Mouse (Mus musculus) limb, embryonic 11.5 days (tissue): ENCODE measurements around the gene Glmn. TPM values are rescaled to one million over a fixed set of nuclear protein-coding genes. Genes with fewer than 3 reads are reported as not detected.

ENCODE experiments used
- ATAC-seq: fragments of 200-750 bp; cut with Nextera tagmentation; 2 replicates; pipeline ENCODE4 v1.8.0; 2017; ENCODE audit warnings: low read depth; ENCODE audit not compliant: insufficient number of reproducible peaks, low FRiP score, low TSS enrichment
- DNase-seq: peaks from one replicate; pipeline ENCODE4 v3.0.0-alpha.2; 2015; ENCODE audit warnings: low spot score
- H3K27ac ChIP-seq: fragments of 300-500 bp; sonication (generic); replicated peaks from 2 replicates; pipeline ENCODE4 v1.5.1; 2014; ENCODE audit warnings: low read depth, mild to moderate bottlenecking, low read length
- H3K27me3 ChIP-seq: fragments of 300-500 bp; sonication (generic); 2 replicates; pipeline ENCODE4 v1.6.1; 2014; ENCODE audit warnings: mild to moderate bottlenecking, low read length, mixed read lengths; ENCODE audit not compliant: control insufficient read depth, insufficient read depth
- H3K36me3 ChIP-seq: fragments of 300-500 bp; sonication (generic); 2 replicates; pipeline ENCODE4 v1.6.1; 2014; ENCODE audit warnings: mild to moderate bottlenecking, low read length, moderate library complexity, mixed read lengths; ENCODE audit not compliant: control insufficient read depth, insufficient read depth
- H3K4me1 ChIP-seq: fragments of 300-500 bp; sonication (generic); 2 replicates; pipeline ENCODE4 v1.6.1; 2014; ENCODE audit warnings: low read length, mixed read lengths; ENCODE audit not compliant: control insufficient read depth, insufficient read depth
- H3K4me2 ChIP-seq: fragments of 300-500 bp; sonication (generic); 2 replicates; pipeline ENCODE4 v1.6.1; 2014; ENCODE audit warnings: low read depth, mild to moderate bottlenecking, moderate library complexity; ENCODE audit not compliant: severe bottlenecking
- H3K4me3 ChIP-seq: fragments of 300-500 bp; sonication (generic); 2 replicates; pipeline ENCODE4 v1.5.1; 2014; ENCODE audit warnings: low read depth, low read length
- H3K9ac ChIP-seq: fragments of 300-500 bp; sonication (generic); 2 replicates; pipeline ENCODE4 v1.6.1; 2014; ENCODE audit warnings: mild to moderate bottlenecking, low read length
- H3K9me3 ChIP-seq: fragments of 300-500 bp; sonication (generic); 2 replicates; pipeline ENCODE4 v1.6.1; 2016; ENCODE audit warnings: low read length; ENCODE audit not compliant: control insufficient read depth
- WGBS: fragments of 180-500 bp; shearing (Covaris S2); extraction: QIAGEN DNeasy Blood & Tissue Kit; methylation state at CpG from one replicate; pipeline ENCODE4 v1.1.7; 2014; 5-methylcytosine and 5-hydroxymethylcytosine counted together
- polyA plus RNA-seq: library from polyadenylated mRNA; unstranded; fragments of >200 nt; fragmentation: Nextera tagmentation; extraction: Ambion mirVana; gene quantifications from 2 replicates; pipeline ENCODE4 v1.2.1, GENCODE M21; 2014

Glmn gene
- polyA plus RNA-seq, 1 experiment from 2014 or later = 42.5 TPM

GRCm38 (mm10) chr5:107513583-107513982 lies 84.1 kb downstream of the Glmn start:
- Histone ChIP-seq H3K4me2 (no peak overlapping the region), H3K27me3 (no peaks in the 10 kb centered on the region), H3K27ac (no peak overlapping the region), H3K4me3 (no peak overlapping the region), H3K9me3 (no peaks in the 10 kb centered on the region), H3K4me1 (no peaks in the 10 kb centered on the region), H3K9ac (no peak overlapping the region), H3K36me3 (no peaks in the 10 kb centered on the region)
- DNase-seq = peak; percentile 72
- ATAC-seq = no peak
- WGBS = 54% methylated on average over 7 of the region's 7 CpGs

GRCm38 (mm10) chr5:107511326-107511725 lies 86.4 kb downstream of the Glmn start:
- no peak for ATAC-seq
- Histone ChIP-seq H3K36me3 (no peaks in the 10 kb centered on the region; the same call in 1 of the 2 replicates), H3K9ac (no peak overlapping the region), H3K4me3 (no peak overlapping the region), H3K27ac (no peak overlapping the region), H3K9me3 (no peaks in the 10 kb centered on the region), H3K4me2 (no peak overlapping the region), H3K27me3 (no peaks in the 10 kb centered on the region), H3K4me1 (no peaks in the 10 kb centered on the region)
- no peak for DNase-seq
- 59% methylated on average over 2 of the region's 2 CpGs for WGBS

DNA sequence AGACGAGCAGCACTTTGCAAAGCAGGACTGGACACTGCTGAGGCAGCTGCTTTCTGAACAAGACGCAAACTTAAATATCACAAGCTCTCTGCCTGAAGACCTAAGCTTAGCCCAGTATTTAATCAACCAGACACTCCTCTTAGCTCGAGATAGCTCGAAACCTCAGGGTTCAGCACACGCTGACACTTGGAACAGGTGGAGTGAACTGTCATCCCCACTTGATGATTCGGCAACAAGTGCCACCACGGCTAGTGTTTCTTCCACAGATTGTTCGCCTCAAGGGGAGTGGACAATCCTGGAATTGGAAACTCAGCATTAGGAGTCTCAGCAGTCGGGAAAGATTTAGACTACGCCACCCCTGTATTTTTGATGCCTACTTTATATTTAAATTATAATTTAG lies 87.2 kb downstream of the Glmn start:
- Histone ChIP-seq H3K9me3 (no peaks in the 10 kb centered on the region), H3K27ac (no peak overlapping the region), H3K9ac (no peak overlapping the region), H3K36me3 (no peaks in the 10 kb centered on the region; the same call in 1 of the 2 replicates), H3K4me2 (no peak overlapping the region), H3K4me3 (no peak overlapping the region), H3K27me3 (no peaks in the 10 kb centered on the region), H3K4me1 (no peaks in the 10 kb centered on the region)
- no peak for DNase-seq
- no peak for ATAC-seq
- 88% methylated on average over 10 of the region's 10 CpGs for WGBS

DNA sequence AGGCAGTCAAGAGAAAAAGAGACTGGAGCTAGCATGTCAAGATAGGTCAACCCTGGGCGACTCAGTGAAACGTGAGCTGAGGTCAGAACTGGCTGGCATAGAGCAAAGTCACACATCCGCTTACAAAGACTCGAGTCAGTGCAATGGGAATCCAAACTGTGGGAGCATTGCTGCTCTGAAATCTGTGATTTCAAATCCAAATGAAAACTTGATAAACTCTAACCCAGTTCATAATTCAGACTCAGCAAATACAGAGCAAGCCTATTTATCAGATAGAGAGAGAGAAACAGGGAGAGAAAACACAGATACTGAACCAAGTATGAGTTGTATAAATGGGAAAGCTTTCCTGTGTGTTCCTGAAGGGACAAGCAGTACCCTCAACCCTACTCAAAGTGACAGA lies 90.4 kb downstream of the Glmn start, which contains the start of gene Gm42669:
TSS of gene Gm42669 (plus strand) at position 301 of the 400 bp plus-strand sequence.
- DNase-seq = no peak
- Histone ChIP-seq H3K9ac (no peak within 1 kb of the TSS), H3K27ac (no peak within 1 kb of the TSS), H3K4me1 (no peaks in the 10 kb centered on the region), H3K4me3 (no peak within 1 kb of the TSS), H3K4me2 (no peak within 1 kb of the TSS), H3K27me3 (no peaks in the 10 kb centered on the region), H3K9me3 (no peaks in the 10 kb centered on the region), H3K36me3 (no peaks in the 10 kb centered on the region; the same call in 1 of the 2 replicates)
- ATAC-seq = no peak
- WGBS = 75% methylated on average over 4 of the region's 4 CpGs

DNA sequence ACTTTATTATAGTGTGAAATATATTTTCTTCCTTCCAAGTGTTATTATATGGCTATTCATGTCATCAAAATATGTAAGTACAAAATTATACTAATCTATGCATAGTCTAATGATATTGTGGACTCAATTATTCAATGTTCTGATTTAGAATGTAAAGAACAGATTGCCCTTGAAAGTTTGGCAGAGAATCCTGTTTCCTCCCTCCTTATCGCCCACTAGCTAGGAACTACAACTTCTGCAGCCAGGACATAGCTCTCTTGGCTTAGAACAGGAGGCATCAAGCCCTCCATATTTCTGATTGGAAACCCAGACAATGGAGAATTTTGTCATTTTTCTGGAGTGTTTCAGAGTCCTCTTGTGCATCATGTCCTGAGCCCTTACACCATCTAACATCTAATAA lies 96.9 kb downstream of the Glmn start:
- Histone ChIP-seq H3K4me3 (no peak overlapping the region), H3K9ac (no peak overlapping the region), H3K27me3 (no peaks in the 10 kb centered on the region), H3K36me3 (no peaks in the 10 kb centered on the region), H3K4me1 (0 out of 2 replicates have a peak, but pooled peaks cover 2% of the 10 kb centered on the region), H3K27ac (no peak overlapping the region), H3K9me3 (no peaks in the 10 kb centered on the region), H3K4me2 (no peak overlapping the region)
- WGBS = 91% methylated on average over 1 of the region's 1 CpGs
- ATAC-seq = no peak
- no peak for DNase-seq

- Histone ChIP-seq H3K4me2 (no peak overlapping the region), H3K27ac (no peak overlapping the region), H3K4me3 (no peak overlapping the region), H3K36me3 (no peaks in the 10 kb centered on the region), H3K9me3 (no peaks in the 10 kb centered on the region), H3K4me1 (0 out of 2 replicates have a peak, but pooled peaks cover 2% of the 10 kb centered on the region), H3K9ac (no peak overlapping the region), H3K27me3 (no peaks in the 10 kb centered on the region)
- 92% methylated on average over 5 of the region's 5 CpGs for WGBS
- no peak for DNase-seq
- no peak for ATAC-seq
Measured at GRCm38 (mm10) chr5:107499891-107500535, 97.7 kb downstream of the Glmn start.

Other genes with a start within 250 kb of the Glmn start
- 0.64 and 0.72 TPM in 2 replicates for gene Ephx4, start 195.2 kb downstream of the Glmn start, polyA plus RNA-seq
- gene Lpcat2b, start 166.3 kb downstream of the Glmn start, polyA plus RNA-seq = 0.09 TPM in 1 of 2 replicates, not detected in the other
- 5.0 and 5.3 TPM in 2 replicates for gene Btbd8, start 159.9 kb downstream of the Glmn start, polyA plus RNA-seq
- gene Gm42669, start 90.3 kb downstream of the Glmn start, polyA plus RNA-seq = 0.41 and 0.75 TPM in 2 replicates
- 0.07 and 0.09 TPM in 2 replicates for gene 1700028K03Rik, start 63.2 kb downstream of the Glmn start, polyA plus RNA-seq
- gene Rpap2, start 515 bp downstream of the Glmn start, polyA plus RNA-seq = 20.3 and 23.9 TPM in 2 replicates
- 0.13 TPM in 1 of 2 replicates, not detected in the other for gene Gfi1, start 128.1 kb upstream of the Glmn start, polyA plus RNA-seq
- gene Ube2d2b, start 232.2 kb upstream of the Glmn start, polyA plus RNA-seq = 0.14 and 0.23 TPM in 2 replicates